Mouse (Mus musculus) layer of hippocampus, adult 2 months (tissue): ENCODE results near the gene Exoc1. TPM values are rescaled to one million over a fixed set of nuclear protein-coding genes. Genes with fewer than 3 reads are reported as not detected.

Experiments used
- DNase-seq, 2 experiments: peaks; one replicate each; pipeline ENCODE4 v3.0.0; 2022; ENCODE audit warnings: low spot score in 2 of 2
- H3K27ac ChIP-seq: fragments of 200-600 bp; 2 replicates; pipeline ENCODE4 v1.8.1; 2022
- H3K4me3 ChIP-seq: fragments of 200-600 bp; 2 replicates; pipeline ENCODE4 v1.8.1; 2022; ENCODE audit warnings: mild to moderate bottlenecking
- CTCF ChIP-seq: fragments of 200-600 bp; conservative IDR thresholded peaks from 2 replicates; pipeline ENCODE4 v1.8.1; 2022; ENCODE audit warnings: antibody characterized with exemption, mild to moderate bottlenecking, moderate library complexity
- total RNA-seq, 2 experiments: library from RNA; stranded (reverse); gene quantifications; 2 replicates each; pipeline ENCODE4 v1.2.3; 2021

Exoc1 gene
- total RNA-seq, 2 experiments from 2014 or later: 60.1 to 61.7 TPM

DNA sequence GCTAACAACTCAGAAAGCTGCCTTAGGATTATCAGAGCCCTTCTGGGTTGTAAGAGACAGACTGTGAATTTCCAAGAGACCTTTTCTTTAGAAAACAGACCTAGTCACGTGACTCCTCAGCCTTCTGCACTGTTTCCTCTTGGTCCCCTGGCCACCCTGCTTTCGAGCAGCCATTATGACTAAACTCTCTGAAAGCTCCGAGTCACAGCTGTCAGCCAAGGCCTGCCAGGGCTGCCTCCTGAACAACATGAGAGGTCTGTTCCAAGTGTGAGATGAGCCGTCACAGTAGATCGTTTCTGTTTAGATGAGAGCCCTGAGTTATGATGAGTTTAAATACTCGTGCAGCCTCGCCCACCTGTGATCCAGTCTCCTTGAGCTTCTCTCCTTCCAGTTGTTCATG, 89.6 kb downstream of the Exoc1 start:
- H3K4me3 ChIP-seq: no peak overlapping the region
- DNase-seq: peak; percentile 37 to 39
- H3K27ac ChIP-seq: peak overlapping the region; percentile 37; the same call in 1 of the 2 replicates
- no peak for TF ChIP-seq CTCF

Other genes starting within 250 kb of the Exoc1 start
- 10 to 100 TPM; 49.5 to 51.9 TPM for gene Clock, start 224.5 kb upstream of the Exoc1 start, total RNA-seq
- not detected for gene Pdcl2, start 198.2 kb upstream of the Exoc1 start, total RNA-seq
- gene Nmu, start 165.5 kb upstream of the Exoc1 start, total RNA-seq: not detected
- not detected for gene Gm7271, start 45.3 kb upstream of the Exoc1 start, total RNA-seq
- 1 to 10 TPM; 6.9 to 7.6 TPM for gene Cep135, start 59.4 kb downstream of the Exoc1 start, total RNA-seq
- 10 to 100 TPM; 89.9 to 92.4 TPM for gene C530008M17Rik, start 127.2 kb downstream of the Exoc1 start, total RNA-seq